Mouse (Mus musculus) erythroblast, embryonic 14.5 days (primary cell): ENCODE measurements at regions not wholly inside any gene's neighbourhood (a gene's known extent, or its start where the extent isn't known, plus 50 kb on each side); places are given as distances from the start of the nearest gene placed in this dataset.

Experiments used
- GATA1 ChIP-seq: IDR thresholded peaks from 2 replicates; pipeline ENCODE4 v1.6.1; 2012; ENCODE audit warnings: low read length, inconsistent platforms, mixed read lengths
- TAL1 ChIP-seq: IDR thresholded peaks from 3 replicates; pipeline ENCODE4 v1.6.1; 2012; ENCODE audit warnings: low read length, inconsistent platforms, mixed read lengths

- TF ChIP-seq GATA1 (no peak), TAL1 (no peak)
Observed at GRCm38 (mm10) chr10:37812405-37812851, 673.7 kb upstream of the Marcks start.
